Mouse (Mus musculus) lung, postnatal 25 days (tissue): ENCODE results near the gene Zfp940.
A peak's percentile ranks its signal among the peaks of the same experiment; 100 is the strongest.

ENCODE experiments used
- DNase-seq: peaks from one replicate; pipeline ENCODE4 v3.0.0; 2022; ENCODE audit warnings: low spot score

Gene Zfp940

GRCm38 (mm10) chr7:29807046-29807445 lies 46.4 kb downstream of the Zfp940 start:
- no peak for DNase-seq

DNA sequence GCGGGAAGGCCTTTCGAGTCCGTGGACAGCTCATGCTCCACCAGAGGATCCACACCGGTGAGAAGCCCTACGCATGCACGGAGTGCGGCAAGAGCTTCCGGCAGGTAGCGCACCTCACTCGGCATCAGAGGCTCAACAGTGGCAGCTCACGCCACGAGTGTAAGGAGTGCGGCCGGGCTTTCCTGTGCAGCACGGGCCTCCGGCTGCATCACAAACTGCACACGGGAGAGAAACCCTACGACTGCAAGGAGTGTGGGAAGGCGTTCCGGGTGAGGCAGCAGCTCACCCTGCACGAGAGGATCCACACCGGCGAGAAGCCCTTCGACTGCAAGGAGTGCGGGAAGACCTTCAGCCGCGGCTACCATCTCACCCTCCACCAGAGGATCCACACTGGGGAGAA lies 60.6 kb downstream of the Zfp940 start:
- DNase-seq, result no peak

DNA sequence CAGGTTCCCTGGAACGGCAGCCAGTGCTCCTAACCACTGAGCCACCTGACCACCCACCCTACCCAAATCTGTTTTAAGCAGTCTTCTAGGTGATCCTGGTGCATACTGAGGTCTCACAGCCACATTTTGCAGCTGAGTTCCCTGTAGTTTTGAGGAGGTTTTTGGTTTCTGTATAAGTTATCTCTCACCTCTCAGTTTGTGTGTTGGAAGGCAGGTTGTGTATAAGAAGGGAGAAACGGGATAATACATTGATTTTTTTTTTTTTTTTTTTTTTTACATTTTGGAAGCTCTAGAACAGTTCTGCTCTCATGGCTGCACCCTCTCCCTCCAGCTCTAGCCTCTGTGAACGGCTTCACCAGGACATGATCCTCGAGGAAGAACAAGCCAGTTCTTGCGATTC lies 67.6 kb downstream of the Zfp940 start:
- DNase-seq, result no peak

DNA sequence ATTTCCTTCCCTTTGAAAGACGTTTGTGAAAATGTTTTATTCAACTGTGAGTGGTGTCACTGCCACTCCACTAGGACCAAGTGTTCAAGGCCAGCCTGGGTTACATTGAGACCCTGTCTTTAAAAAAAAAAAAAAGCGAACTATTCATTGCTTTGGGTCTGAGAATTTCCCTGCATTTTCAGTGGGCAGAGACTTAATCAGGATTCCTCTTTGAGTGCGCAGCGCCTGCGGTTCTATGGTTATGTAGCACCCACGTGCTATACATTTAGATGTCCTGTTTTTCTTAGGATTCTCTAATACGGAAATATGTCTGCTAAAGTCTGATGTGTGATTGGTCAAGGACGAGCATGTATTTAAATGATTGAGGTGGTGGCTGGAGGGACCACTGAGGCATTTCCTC lies 68.4 kb downstream of the Zfp940 start:
- no peak for DNase-seq

GRCm38 (mm10) chr7:29783871-29784551 lies 69.5 kb downstream of the Zfp940 start, which contains the start of gene Zfp30:
TSS of gene Zfp30 (plus strand) at chr7:29783998.
- peak; percentile 74 for DNase-seq
